Mouse (Mus musculus) brown adipose tissue, adult 24 weeks (tissue): ENCODE measurements around the gene Akr1e1. TPM values are rescaled to one million over a fixed set of nuclear protein-coding genes. Genes with fewer than 3 reads are reported as not detected.
"Not testable (repeated sequence)": the region's sequence is repeated elsewhere in the genome, so short reads cannot be mapped to it uniquely, and the experiment has no call there.

ENCODE experiments used
- H3K27ac ChIP-seq: fragments of 200-500 bp; replicated peaks from 2 replicates; pipeline ENCODE4 v1.5.1; 2012; ENCODE audit warnings: low read depth, mild to moderate bottlenecking, low read length
- H3K4me1 ChIP-seq: fragments of 200-500 bp; 2 replicates; pipeline ENCODE4 v1.6.1; 2012; ENCODE audit warnings: low read length, mixed read lengths; ENCODE audit not compliant: control insufficient read depth, insufficient read depth, insufficient read length
- H3K4me3 ChIP-seq: fragments of 200-500 bp; 2 replicates; pipeline ENCODE4 v1.5.1; 2012; ENCODE audit warnings: low read depth, mild to moderate bottlenecking, low read length, moderate library complexity; ENCODE audit not compliant: insufficient read depth
- polyA plus RNA-seq: library from polyadenylated mRNA; stranded (reverse); fragments of >200 nt; gene quantifications from 2 replicates; pipeline ENCODE4 v1.2.4, GENCODE M21; 2012; ENCODE audit not compliant: missing spikeins, insufficient read depth, insufficient read length

Akr1e1 gene
- 37.6 and 50.4 TPM in 2 replicates for polyA plus RNA-seq

GRCm38 (mm10) chr13:4608961-4609409 lies at the start of gene Akr1e1:
Gene Akr1e1, minus strand, starts transcription at chr13:4609174.
- no peaks in the 10 kb centered on the region for H3K4me1 ChIP-seq
- peak within 1 kb of the TSS; percentile 80 for H3K4me3 ChIP-seq
- peak within 1 kb of the TSS; percentile 27; the same call in 1 of the 2 replicates for H3K27ac ChIP-seq

DNA sequence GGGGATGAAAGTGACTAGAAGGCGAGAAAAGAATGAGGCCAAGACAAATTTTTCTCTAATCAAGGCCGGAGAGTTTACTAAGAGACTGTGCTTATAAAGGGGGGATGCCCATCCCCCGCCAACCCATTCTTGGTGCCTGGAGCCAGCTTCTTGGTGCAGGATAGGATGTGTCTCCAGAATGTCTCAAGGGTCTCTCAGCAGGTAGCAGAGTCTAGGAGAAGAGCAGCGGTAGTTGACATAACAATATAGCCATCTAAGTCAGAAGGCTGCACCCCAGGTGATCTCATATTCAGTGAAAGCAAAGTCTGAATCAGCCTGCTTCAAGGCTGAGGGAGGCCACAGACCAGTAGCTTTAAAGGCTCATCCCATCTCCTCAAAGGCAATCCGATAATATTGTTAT lies 49.4 kb upstream of the Akr1e1 start:
- H3K27ac ChIP-seq = no peak overlapping the region
- no peaks in the 10 kb centered on the region for H3K4me1 ChIP-seq
- H3K4me3 ChIP-seq = no peak overlapping the region

- Histone ChIP-seq H3K4me1 (no peaks in the 10 kb centered on the region), H3K27ac (no peak overlapping the region), H3K4me3 (no peak overlapping the region)
Measured at GRCm38 (mm10) chr13:4656277-4657146, 47.5 kb upstream of the Akr1e1 start.

GRCm38 (mm10) chr13:4650190-4650589 lies 41.2 kb upstream of the Akr1e1 start:
- Histone ChIP-seq H3K27ac (no peak overlapping the region), H3K4me1 (no peaks in the 10 kb centered on the region), H3K4me3 (no peak overlapping the region)

DNA sequence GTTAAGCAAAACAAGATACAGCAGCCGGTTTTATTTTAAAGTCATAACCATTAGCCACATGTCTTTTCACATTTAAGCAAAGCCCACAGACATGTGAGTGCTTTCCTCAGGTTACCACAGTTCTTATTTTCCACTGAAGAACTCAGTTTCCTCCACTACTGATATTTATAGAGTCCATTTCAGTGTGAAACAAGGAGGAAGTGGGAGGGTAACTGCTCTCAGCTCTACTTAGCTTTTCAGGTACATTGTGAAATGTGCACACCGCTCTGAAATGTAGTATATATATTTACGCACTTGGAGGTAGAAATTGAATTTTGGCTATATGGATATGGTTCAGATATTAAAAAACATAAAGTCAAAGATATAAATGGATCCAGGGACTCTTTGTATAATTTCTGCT lies 36.3 kb upstream of the Akr1e1 start:
- Histone ChIP-seq H3K27ac (no peak overlapping the region), H3K4me1 (no peaks in the 10 kb centered on the region), H3K4me3 (no peak overlapping the region)

DNA sequence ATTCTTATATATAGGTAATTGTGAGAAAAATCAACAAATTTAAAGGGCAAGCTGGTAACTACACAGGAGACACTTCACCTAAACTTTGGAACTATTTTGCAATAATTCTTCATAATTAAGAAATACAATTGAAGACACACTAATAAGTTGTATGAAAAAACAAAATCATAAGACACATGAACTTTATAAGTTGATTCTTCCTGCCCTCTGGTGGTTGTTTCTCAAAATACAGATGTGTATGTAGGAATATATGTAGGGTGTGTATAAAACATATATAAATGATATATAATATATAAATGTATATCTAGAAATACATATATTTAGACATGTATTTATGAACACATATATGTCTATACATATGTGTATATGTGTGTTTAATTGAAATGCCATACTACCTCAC lies 1.9 kb upstream of the Akr1e1 start:
- no peak overlapping the region for H3K4me3 ChIP-seq
- H3K4me1 ChIP-seq = no peaks in the 10 kb centered on the region
- no peak overlapping the region for H3K27ac ChIP-seq

GRCm38 (mm10) chr13:4608530-4608929 lies 444 bp downstream of the Akr1e1 start:
- Histone ChIP-seq H3K27ac (peak overlapping the region; percentile 27; the same call in 1 of the 2 replicates), H3K4me3 (peak overlapping the region; percentile 80), H3K4me1 (no peaks in the 10 kb centered on the region)

- Histone ChIP-seq H3K27ac (no peak overlapping the region), H3K4me3 (no peak overlapping the region), H3K4me1 (no peaks in the 10 kb centered on the region)
Measured at GRCm38 (mm10) chr13:4606821-4607220, 2.2 kb downstream of the Akr1e1 start.

- not testable (repeated sequence) for H3K27ac ChIP-seq, H3K4me3 ChIP-seq, H3K4me1 ChIP-seq
Measured at GRCm38 (mm10) chr13:4603431-4603830, 5.5 kb downstream of the Akr1e1 start.

- no peak overlapping the region for H3K27ac ChIP-seq
- H3K4me3 ChIP-seq = no peak overlapping the region
- H3K4me1 ChIP-seq = no peaks in the 10 kb centered on the region
Measured at GRCm38 (mm10) chr13:4576921-4577320, 32.1 kb downstream of the Akr1e1 start.

GRCm38 (mm10) chr13:4573871-4574270 lies 35.1 kb downstream of the Akr1e1 start, which contains the start of gene Akr1c21:
Gene Akr1c21, plus strand, starts transcription at chr13:4574075.
- H3K4me3 ChIP-seq = no peak within 1 kb of the TSS
- H3K4me1 ChIP-seq = no peaks in the 10 kb centered on the region
- H3K27ac ChIP-seq = no peak within 1 kb of the TSS

- no peak overlapping the region for H3K27ac ChIP-seq
- H3K4me1 ChIP-seq = no peaks in the 10 kb centered on the region
- no peak overlapping the region for H3K4me3 ChIP-seq
Measured at GRCm38 (mm10) chr13:4565996-4566395, 43.0 kb downstream of the Akr1e1 start.

GRCm38 (mm10) chr13:4560500-4560899 lies 48.5 kb downstream of the Akr1e1 start:
- H3K27ac ChIP-seq = no peak overlapping the region
- no peak overlapping the region for H3K4me3 ChIP-seq

GRCm38 (mm10) chr13:4559143-4559542 lies 49.8 kb downstream of the Akr1e1 start:
- H3K27ac ChIP-seq = no peak overlapping the region
- no peak overlapping the region for H3K4me3 ChIP-seq
- H3K4me1 ChIP-seq = no peaks in the 10 kb centered on the region

More at GRCm38 (mm10) chr13:4560500-4560899, 48.5 kb downstream of the Akr1e1 start:
- no peaks in the 10 kb centered on the region for H3K4me1 ChIP-seq
